Mouse (Mus musculus) lung, postnatal 36 days (tissue): ENCODE data around the gene Lctl.
A peak's percentile ranks its signal among the peaks of the same experiment; 100 is the strongest.

ENCODE experiments used
- DNase-seq: peaks from one replicate; pipeline ENCODE4 v3.0.0; 2022; ENCODE audit warnings: mixed read lengths

Gene Lctl

GRCm38 (mm10) chr9:64116876-64117275 is at the start of gene Lctl:
Gene Lctl, plus strand, starts transcription at chr9:64117147.
- DNase-seq: no peak

- DNase-seq: no peak
These were observed 49.2 kb upstream of the Lctl start for GRCm38 (mm10) chr9:64067787-64068186.

GRCm38 (mm10) chr9:64068571-64068970 is 48.4 kb upstream of the Lctl start:
- DNase-seq: no peak

- DNase-seq: peak; percentile 61
These were observed 47.8 kb upstream of the Lctl start for GRCm38 (mm10) chr9:64069131-64069530.

GRCm38 (mm10) chr9:64070674-64071073 is 46.3 kb upstream of the Lctl start:
- no peak for DNase-seq

- DNase-seq: no peak
These were observed 42.1 kb upstream of the Lctl start for GRCm38 (mm10) chr9:64074831-64075230.

- DNase-seq: no peak
These were observed 40.5 kb upstream of the Lctl start for GRCm38 (mm10) chr9:64076412-64076811.

GRCm38 (mm10) chr9:64078386-64078792 is 38.6 kb upstream of the Lctl start:
- DNase-seq: peak; percentile 62

GRCm38 (mm10) chr9:64079922-64080321 is 37.0 kb upstream of the Lctl start:
- no peak for DNase-seq

GRCm38 (mm10) chr9:64084231-64084630 is 32.7 kb upstream of the Lctl start:
- peak; percentile 39 for DNase-seq

- DNase-seq: peak; percentile 63
These were observed 32.1 kb upstream of the Lctl start for GRCm38 (mm10) chr9:64084661-64085399.

GRCm38 (mm10) chr9:64085976-64086375 is 31.0 kb upstream of the Lctl start:
- no peak for DNase-seq

- no peak for DNase-seq
These were observed 30.4 kb upstream of the Lctl start for GRCm38 (mm10) chr9:64086543-64086942.

- DNase-seq: peak; percentile 89
These were observed 29.3 kb upstream of the Lctl start for GRCm38 (mm10) chr9:64087461-64088235.

- DNase-seq: peak; percentile 41
These were observed 28.6 kb upstream of the Lctl start for GRCm38 (mm10) chr9:64088346-64088745.

- peak; percentile 92 for DNase-seq
These were observed 27.9 kb upstream of the Lctl start for GRCm38 (mm10) chr9:64089004-64089403.

- peak; percentile 94 for DNase-seq
These were observed 22.9 kb upstream of the Lctl start for GRCm38 (mm10) chr9:64094083-64094482.

GRCm38 (mm10) chr9:64098282-64098681 is 18.7 kb upstream of the Lctl start:
- peak; percentile 67 for DNase-seq

GRCm38 (mm10) chr9:64100442-64100841 is 16.5 kb upstream of the Lctl start:
- peak; percentile 90 for DNase-seq

- no peak for DNase-seq
These were observed 11.6 kb upstream of the Lctl start for GRCm38 (mm10) chr9:64105301-64105700.

- no peak for DNase-seq
These were observed 6.4 kb upstream of the Lctl start for GRCm38 (mm10) chr9:64110502-64110901.

- no peak for DNase-seq
These were observed 2.3 kb upstream of the Lctl start for GRCm38 (mm10) chr9:64114646-64115045.

GRCm38 (mm10) chr9:64115756-64116155 is 1.2 kb upstream of the Lctl start:
- DNase-seq: no peak

- peak; percentile 60 for DNase-seq
These were observed 3.0 kb downstream of the Lctl start for GRCm38 (mm10) chr9:64119898-64120297.
